Mouse (Mus musculus) layer of hippocampus, adult 6 months (tissue): Measurements from ENCODE around the gene Taf1. TPM values are rescaled to one million over a fixed set of nuclear protein-coding genes. Genes with fewer than 3 reads are reported as not detected.

Source experiments
- long read RNA-seq, 2 experiments: library from polyadenylated mRNA; unstranded; transcript quantifications; one replicate each; pipeline ENCODE4 v2.0.0; 2019 to 2020
- polyA plus RNA-seq: library from polyadenylated mRNA; unstranded; fragments of <200 nt; fragmentation: Nextera tagmentation; gene quantifications from 2 replicates; pipeline ENCODE4 v1.2.3, GENCODE M21; 2021

The Taf1 gene
- 6.3 and 6.5 TPM in 2 replicates for polyA plus RNA-seq
- long read RNA-seq, experiment 1, partial matches to known transcripts, result 26 of 33 reads
- long read RNA-seq, experiment 1, other reads (novel, unspliced or antisense), result 7 of 33 reads
- long read RNA-seq, experiment 2, full-length matches to known transcripts, result 5 of 39 reads
- long read RNA-seq, experiment 2, partial matches to known transcripts, result 17 of 39 reads
- long read RNA-seq, experiment 2, other reads (novel, unspliced or antisense), result 17 of 39 reads

DNA sequence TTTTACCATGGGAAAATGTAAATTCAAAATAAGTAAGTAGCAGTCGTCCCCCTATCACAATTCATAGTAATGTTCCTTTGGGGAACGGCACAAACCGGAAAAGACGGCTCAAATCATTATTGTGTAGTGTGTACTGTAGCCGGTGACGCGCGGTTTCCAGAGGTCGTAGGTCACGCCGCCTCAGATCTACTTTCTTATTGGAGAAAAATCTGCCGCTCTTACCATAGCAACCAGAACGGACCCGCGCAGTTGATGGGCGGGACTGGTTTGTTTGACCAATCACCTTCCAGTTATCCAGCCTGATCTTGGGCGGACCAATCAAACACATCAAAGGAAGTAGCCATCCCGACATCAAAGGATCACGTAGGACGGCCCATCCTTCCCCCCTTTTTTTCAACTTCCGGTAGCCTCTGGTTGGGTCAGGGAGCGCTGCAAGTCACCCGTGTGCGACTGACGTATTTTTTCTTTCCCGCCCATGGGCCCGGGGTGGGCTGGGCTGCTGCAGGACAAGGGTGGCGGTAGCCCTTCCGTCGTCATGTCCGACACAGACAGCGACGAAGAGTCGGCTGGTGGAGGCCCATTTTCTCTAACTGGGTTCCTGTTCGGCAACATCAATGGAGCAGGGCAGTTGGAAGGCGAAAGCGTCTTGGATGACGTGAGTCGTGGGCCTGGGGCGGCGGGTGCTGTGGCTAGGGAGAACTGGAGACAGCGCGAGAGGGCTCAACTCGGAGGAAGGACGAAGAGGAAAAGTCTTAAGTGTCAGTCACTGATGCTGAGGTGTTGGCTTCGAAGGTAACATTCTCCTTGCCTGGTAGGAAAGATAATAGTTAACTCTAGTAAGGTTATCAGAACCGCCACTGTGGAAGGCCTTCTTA lies at the start of gene Taf1:
Gene Taf1, plus strand, starts transcription at position 388 of the 875 bp plus-strand sequence.

DNA sequence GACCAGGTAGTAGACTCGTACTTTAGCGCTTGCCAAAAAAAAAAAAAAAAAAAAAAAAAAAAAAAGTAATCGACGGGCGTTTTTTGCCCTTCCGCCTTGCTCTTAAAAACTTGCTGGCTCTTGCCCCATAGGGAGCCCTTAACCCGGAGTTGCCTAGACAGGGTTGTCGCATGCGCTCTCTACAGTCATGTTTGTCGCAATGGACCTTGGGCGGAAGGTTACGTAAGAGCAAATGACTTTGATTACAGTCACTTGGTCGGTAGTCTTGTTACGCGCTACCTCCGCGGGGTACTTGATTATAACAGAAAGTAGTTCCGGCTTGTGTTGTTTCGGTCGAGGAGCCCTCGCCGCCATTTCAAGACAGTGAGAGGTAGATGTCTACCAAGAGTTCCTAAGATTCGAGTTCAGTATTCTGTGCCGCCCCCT lies 107.2 kb downstream of the Taf1 start, which contains the start of gene Ogt:
Gene Ogt, plus strand, starts transcription at position 320 of the 426 bp plus-strand sequence.

Other genes starting within 250 kb of the Taf1 start
- gene Nlgn3, start 233.6 kb upstream of the Taf1 start, polyA plus RNA-seq, result 112 and 129 TPM in 2 replicates
- gene Gjb1, start 156.4 kb upstream of the Taf1 start, polyA plus RNA-seq, result 24.4 TPM in 2 replicates
- 19.8 and 27.6 TPM in 2 replicates for gene Zmym3, start 111.9 kb upstream of the Taf1 start, polyA plus RNA-seq
- 87.1 and 92.9 TPM in 2 replicates for gene Nono, start 103.4 kb upstream of the Taf1 start, polyA plus RNA-seq
- not detected in 2 replicates for gene Itgb1bp2, start 83.6 kb upstream of the Taf1 start, polyA plus RNA-seq
- gene Ogt, start 107.3 kb downstream of the Taf1 start, polyA plus RNA-seq, result 23.4 and 25.8 TPM in 2 replicates
- 0.10 and 0.15 TPM in 2 replicates for gene Cxcr3, start 201.5 kb downstream of the Taf1 start, polyA plus RNA-seq